Mouse (Mus musculus) liver, adult (tissue): ENCODE results near the gene Tas2r116.

Experiments used
- GATA4 ChIP-seq: IDR thresholded peaks from 2 replicates; pipeline ENCODE4 v1.6.1; 2014; ENCODE audit warnings: mild to moderate bottlenecking, low read length; ENCODE audit not compliant: insufficient replicate concordance

The Tas2r116 gene

GRCm38 (mm10) chr6:132855138-132855537 lies at the start of gene Tas2r116:
Tas2r116 (plus strand) TSS chr6:132855438.
- TF ChIP-seq GATA4: no peak

GRCm38 (mm10) chr6:132846842-132847241 lies 8.4 kb upstream of the Tas2r116 start, which contains the start of gene Tas2r123:
Tas2r123 (plus strand) TSS chr6:132847142.
- TF ChIP-seq GATA4: no peak

DNA sequence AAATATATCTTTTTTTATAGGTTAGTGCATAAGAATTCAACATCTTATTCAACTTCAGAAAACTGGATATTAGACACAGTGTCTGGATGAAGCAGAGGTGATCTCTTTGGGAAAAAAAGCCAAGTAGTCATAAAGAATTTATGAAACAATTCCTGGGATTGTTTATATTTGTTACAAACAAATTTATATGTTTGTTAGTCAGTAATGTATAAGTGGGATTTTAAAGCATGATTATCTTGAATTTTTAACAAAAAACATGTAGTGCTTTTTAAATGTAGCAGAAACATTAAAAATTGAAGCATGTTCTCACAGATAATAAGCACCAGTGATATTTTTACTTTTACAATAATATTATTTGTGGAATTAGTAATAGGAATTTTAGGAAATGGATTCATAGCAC lies 12.5 kb downstream of the Tas2r116 start, which contains the start of gene Tas2r110:
Tas2r110 (plus strand) TSS at position 301 of the 400 bp plus-strand sequence.
- no peak for TF ChIP-seq GATA4

- no peak for TF ChIP-seq GATA4
Measured at GRCm38 (mm10) chr6:132892711-132893110, 37.5 kb downstream of the Tas2r116 start, which contains the start of gene Tas2r113. Tas2r113 (plus strand) TSS chr6:132893011.
